Mouse (Mus musculus): Measurements from ENCODE around the gene Map2k6.

Map2k6 gene

DNA sequence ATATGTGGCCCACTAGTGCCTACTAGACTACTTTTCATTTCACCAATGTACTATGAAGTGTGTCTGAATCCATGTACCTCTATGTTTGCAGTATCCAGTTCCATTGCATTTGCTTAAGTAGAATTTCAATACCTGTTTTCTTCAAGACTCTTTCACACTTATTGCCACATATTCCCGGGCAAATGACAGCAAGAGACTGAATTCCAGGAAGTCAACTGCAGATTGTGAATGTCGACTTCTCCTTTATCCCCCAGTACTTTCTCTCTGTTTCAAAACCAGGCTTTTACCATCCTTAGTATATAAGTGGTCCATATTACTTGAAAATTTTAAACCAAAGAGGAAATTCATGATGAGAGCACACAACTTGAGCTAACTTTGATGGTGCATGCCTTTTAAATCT, 4.7 kb downstream of the Map2k6 start:
- no peak for DNase-seq (ENCODE audit: low spot score in 2 of 2)

DNA sequence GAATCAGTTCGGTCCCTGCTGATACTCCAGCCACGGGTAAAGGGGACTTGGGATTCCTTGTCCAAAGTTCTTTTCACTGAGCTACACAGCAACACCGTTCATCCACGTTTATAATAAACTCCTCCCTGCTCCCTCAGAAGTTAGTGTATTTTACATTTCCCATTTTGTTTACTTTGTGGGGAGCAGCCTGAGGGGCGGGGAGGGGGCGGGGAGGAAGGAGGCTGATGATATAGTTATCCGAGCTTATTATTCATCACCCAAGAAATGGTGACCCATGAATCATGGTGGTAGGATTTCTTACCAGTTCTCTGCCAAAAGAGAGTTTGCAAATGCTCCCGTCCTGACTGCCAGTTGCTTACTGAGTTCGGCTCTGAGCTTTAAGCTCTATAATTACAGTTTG, 6.7 kb downstream of the Map2k6 start:
- DNase-seq (ENCODE audit: low spot score in 2 of 2): no peak

DNA sequence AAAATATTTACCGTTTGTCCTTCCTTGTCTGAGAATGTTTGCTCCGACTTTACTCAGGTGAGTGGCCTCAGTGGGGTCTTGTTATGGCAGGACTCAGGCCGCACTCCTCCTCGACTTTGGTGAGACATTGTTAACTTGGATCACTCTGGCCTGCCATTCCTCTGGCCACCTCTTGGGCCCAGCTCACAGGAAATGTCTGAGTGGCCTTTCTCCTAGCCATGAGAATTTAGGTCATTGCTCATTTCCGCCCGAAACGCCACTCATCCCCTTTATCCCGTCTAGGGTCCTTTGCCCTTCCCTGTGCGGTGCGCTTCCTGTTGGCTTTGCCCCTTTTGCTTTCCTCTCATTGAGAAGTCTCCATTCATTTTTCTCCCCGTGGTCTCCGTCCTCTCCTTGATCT, 10.2 kb downstream of the Map2k6 start:
- no peak for DNase-seq (ENCODE audit: low spot score in 2 of 2)

DNA sequence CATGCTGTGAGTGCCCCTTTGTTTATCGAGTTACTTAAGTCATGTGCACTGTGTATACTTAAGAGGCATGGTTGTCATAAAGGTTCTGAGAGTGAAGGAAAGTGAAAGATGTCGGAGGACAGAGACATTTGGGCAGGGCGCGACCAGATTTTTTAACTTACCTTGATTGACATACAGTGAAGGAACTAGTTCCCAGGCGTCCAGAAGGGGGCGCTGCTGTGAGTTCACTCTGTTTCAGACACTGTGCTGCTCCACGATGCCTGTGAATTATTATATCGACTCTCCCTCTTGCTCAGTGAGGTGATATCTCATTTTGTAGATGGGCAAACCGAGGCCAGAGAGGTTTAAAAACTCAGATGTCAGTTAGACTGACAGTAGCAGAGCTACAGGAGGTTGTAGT, 10.9 kb downstream of the Map2k6 start:
- DNase-seq (ENCODE audit: low spot score in 2 of 2): peak; percentile 29 to 58

DNA sequence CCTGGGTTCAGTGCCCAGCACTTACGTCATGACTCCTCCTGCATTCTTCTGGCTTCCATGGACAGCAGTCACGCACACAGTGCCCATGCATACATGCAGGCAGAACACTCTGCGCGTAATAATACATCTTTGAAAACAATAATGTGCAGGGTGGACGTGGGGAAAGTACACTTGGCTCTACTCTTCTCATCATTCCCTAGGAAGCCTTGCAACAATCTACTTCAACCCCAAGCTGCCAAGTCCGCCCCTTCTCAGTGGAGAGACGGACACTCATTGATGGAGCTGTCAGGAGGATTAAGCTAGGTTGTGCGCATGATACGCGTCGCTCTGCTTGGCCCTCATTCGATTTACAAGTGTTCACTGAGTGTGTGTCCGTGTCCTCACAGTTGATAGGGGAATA, 12.7 kb downstream of the Map2k6 start:
- no peak for DNase-seq (ENCODE audit: low spot score in 2 of 2)

DNA sequence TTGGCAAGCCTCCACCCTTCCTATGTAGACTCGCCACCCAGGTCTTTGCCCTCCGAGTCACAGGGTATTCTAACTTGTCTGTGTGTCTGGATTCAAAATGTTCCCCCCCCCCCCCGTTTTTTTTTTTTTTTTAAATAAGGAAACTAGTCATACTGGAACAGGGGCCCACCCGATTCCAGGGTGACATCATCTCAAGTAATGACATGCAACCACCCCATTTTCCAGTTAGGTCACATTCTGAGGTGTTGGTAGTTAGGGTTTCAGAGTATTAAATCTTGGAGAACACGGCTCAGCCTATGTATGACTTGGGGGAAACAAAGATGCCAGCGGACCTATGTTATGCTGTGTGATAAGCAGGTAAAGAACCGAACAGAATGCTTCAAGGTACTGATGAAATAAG, 15.3 kb downstream of the Map2k6 start:
- DNase-seq (ENCODE audit: low spot score in 2 of 2): no peak

DNA sequence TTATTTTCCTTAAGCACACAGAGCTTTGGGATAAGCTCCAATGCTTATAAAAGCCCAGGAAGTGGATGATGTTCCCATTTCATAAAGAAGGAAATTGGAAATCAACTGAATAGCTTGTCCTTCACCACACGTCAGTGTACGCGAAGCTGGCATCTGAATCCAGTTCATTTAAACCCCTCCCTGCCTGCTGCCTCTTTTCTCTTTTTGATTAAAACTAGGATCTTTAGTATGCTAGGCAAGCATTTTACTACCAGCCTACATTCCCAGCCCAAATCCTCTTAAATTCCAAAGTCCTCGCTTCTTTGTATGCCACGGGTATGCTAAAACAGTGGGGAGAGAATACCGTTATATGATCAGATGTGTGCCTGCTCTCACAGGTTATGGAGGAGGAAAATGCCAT, 17.8 kb downstream of the Map2k6 start:
- DNase-seq (ENCODE audit: low spot score in 2 of 2): no peak

DNA sequence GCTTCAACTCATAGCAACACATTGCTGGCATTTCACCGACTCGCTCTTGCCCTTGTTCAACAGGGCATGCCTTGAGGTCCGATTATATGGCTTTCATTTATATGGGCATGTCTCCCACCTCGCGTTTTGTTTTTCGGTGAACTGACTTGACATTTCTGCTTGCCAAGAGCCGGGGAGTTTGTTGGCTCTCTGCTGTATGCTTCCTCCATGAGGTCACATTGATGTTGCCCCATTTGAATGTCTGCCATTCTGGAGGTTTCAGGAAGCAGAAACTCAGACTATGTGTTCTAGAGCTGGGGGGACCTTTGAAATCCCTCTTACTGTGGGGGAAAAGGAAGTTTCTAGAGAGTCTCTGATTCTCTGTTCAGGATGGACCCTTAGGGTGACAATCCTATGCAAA, 21.5 kb downstream of the Map2k6 start:
- no peak for DNase-seq (ENCODE audit: low spot score in 2 of 2)

DNA sequence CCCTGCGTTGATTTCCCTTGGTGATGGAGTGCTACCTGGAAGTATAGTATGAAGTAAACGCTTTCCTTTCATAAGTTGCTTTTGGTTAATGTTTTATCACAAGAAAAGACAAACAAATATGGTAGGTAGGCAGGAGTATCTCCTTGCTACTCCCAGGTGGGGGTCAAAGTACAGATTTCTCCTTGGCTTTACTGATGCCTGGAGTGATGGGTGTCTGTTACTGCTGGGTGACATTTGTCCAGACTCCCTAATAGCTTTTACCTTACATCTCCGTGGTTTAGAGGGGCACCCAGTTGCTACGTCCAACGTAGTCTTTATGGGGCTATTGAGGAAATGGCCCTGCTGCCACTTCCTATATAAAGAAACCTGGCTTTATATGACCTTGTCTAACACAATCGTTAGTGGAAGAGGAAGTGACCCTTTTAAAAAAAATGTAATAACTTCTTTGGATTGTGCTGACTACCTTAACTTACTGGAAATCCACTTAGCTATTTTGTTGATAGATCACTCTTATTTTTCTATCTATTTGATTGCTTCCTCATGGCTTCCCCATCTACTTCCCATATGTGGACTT, 27.7 kb downstream of the Map2k6 start:
- no peak for DNase-seq (ENCODE audit: low spot score in 2 of 2)

DNA sequence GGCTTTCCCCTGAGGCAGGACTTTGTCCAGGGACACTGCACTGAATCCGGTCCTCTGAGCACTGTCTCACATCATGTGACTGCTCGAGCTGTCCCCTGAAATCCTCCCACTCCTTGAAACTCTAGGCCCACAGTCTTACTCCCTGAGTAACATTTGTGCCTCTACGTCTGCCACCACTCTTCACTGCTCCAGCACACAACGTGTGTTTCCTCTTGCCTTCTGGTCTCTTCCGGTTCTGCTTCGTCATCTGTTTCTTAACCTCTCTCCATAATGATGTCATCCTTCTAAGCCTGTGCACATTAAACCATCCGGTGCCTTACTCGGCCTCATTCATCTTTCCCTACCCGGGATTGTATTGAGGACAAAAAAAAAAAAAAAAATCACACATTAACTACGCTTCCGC, 28.2 kb downstream of the Map2k6 start:
- no peak for DNase-seq (ENCODE audit: low spot score in 2 of 2)

DNA sequence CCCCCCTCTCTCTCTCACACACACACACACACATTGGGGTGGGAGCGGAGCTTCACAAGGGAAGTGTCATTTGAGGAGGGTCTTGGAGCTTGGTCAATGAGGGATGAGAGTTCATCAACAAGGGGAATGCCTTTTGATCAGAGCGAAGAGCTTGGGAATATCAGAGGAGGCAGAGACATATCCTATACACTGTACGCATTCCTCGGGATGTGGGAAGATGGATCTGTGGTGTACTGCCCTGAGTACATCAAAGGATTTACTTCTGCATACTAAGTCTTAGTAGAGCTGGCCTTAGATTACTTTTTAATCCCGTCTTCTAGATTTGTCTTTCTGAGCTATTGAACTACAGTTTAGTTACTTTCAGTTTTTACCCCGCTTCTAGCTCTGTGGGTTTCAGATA, 30.1 kb downstream of the Map2k6 start:
- no peak for DNase-seq (ENCODE audit: low spot score in 2 of 2)

DNA sequence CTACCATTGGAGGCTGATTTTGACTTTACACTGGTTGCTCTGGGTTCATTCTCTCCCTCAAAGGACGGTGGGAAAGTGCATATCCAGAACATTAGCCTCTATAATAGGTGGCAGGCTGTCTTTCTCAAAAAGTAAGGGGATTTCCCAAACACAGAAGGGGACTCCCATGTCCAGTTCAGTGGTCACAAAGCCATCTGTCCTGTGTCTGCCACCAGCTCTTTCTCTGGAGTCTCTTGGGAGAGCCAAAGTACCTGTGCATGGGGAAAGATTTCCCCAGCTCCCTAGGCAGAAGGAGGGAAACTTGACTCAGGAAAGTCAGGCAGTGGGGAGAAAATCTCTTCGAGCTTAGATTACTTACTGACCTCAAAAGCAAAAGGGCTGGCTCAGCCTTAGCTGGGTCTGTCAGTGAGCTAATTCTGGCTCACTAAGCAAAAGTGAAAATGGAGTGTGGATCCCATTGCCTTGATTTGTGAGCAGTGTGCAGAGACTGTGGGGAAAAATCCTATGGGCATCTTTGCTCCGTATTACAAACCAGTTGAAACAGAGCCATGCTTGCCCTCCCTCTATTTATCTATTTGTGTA, 31.0 kb downstream of the Map2k6 start:
- DNase-seq (ENCODE audit: low spot score in 2 of 2): no peak

DNA sequence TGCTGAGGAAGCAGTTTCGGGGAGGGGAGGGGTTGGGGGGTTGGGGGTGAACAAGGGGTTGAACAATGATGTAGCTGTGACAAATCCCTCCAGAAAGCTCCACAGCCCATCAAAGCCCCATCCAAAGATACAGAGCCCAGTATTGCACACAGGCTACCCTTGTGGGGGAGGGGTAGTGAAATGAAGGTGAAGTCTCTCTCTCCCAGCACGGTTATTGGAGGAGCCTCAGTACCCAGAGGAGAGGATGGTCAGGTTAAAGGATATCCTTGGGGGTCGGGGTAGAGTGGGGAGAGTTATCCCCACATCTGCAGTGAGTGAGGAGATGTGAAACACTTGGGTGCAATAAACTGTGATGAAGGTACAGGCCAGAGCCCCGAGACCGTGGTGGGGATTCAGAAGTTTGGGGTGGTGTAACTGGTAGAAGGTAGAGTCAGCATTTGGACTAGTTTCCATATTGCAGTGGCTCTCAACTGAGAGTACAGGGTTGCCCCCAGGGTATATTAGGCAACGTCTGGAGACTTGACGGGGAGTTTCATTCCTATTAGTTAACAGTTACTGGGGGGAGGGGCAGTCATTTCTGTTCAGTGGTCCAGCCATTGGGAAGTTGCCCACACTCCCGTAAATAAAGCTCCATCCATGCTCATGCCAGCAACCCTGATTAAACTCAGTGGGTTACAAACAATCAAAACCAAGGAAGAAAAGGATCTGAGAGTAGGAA, 37.1 kb downstream of the Map2k6 start:
- DNase-seq (ENCODE audit: low spot score in 2 of 2): no peak

DNA sequence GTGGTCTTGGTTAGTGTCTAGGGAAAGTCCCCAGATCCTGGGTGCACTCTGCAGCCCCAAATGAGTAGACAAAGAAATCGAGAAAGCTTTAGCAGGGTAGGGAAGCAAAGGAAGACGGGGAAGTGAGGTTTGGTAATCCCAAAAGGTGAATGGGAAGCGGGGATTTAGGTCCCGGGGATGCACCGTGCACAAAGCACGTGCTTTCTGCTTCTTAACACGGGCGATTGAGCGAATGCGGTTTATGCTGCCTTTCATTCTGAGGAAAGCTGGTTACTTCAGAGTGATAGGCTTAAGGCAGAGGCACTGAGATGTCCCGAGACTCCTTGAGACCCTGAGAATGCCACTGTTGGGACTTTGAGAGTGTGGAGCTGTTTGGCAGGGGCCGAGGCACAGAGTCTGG, 38.1 kb downstream of the Map2k6 start:
- DNase-seq (ENCODE audit: low spot score in 2 of 2): no peak

DNA sequence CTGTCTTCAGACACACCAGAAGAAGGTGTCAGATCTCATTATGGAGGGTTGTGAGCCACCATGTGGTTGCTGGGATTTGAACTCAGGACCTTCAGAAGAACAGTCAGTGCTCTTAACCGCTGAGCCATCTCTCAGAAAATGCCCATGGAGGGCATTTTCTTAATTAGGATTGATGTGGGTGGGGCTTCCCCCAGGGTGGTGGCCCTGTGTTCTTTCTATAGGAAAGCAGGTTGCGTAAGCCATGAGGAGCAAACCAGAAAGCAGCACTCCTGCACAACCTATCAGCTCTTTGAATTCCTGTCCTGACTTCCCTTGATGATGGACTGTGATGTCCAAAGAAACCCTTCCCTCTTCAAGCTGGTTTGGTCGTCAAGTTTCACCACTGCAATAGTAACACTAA, 39.2 kb downstream of the Map2k6 start:
- DNase-seq (ENCODE audit: low spot score in 2 of 2): no peak

DNA sequence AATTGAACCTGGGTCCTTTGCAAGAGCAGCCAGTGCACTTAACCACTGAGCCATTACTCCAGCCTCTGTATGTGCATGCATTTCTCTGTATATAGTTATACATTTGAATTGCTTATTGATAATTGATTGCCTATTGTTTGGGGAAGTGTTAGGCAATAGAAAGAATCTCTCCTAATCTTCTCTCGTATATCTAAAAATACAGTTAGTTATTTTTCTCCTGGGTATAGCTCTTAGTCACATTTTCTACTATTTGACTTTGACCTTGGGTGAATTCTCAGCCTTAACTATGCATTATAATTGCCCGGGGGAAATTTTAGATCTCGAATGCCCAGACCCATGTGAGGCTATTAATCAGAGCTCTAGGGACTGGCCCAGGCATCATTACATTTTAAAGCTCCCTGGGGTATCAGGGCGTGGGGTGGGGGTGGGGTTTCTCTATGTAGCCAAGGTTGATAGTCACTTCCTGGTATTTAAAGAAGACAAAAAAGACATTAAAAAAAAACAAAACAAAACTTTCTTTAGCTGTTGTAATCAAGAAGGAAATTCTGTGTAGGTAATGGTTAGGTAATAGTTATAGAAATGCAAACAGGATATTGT, 39.9 kb downstream of the Map2k6 start:
- DNase-seq (ENCODE audit: low spot score in 2 of 2): no peak

DNA sequence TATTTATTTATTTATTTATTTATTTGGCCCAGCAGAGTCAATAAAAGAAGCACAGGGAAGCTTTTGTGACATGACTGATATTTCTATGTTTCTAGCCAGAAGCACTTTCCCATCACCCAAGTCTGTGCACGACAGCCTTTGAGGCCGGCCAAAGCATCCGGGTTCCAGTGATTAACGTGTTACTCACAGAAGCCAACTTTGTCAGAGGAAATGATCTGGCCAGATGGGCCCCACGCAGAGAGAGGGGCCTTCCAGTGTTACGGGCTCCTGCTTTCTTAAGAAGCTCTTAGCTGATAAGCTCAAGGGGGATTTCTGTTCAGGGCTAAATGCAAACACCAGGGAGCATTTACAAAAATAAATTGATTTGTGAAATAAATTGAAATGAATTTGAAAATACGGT, 40.4 kb downstream of the Map2k6 start:
- no peak for DNase-seq (ENCODE audit: low spot score in 2 of 2)

DNA sequence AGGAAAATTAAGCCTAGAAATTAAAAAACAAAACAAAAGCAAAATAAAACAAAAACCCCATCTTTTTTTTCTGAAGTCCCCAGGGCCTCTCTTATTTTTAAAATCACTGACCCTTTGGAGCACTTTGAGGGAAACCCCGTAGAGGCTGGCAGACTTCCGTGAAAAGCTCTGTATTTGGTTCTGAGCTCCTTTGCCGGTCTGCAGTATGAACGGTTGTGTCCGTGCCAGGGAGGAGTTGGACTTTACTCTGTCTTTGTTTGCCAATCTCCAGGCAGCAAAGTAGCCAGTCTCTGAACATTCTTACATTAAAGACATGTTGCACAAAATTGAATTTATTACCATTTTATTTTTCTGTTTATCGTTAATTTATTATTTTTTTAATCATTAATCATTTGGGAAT, 45.7 kb downstream of the Map2k6 start:
- no peak for DNase-seq (ENCODE audit: low spot score in 2 of 2)

DNA sequence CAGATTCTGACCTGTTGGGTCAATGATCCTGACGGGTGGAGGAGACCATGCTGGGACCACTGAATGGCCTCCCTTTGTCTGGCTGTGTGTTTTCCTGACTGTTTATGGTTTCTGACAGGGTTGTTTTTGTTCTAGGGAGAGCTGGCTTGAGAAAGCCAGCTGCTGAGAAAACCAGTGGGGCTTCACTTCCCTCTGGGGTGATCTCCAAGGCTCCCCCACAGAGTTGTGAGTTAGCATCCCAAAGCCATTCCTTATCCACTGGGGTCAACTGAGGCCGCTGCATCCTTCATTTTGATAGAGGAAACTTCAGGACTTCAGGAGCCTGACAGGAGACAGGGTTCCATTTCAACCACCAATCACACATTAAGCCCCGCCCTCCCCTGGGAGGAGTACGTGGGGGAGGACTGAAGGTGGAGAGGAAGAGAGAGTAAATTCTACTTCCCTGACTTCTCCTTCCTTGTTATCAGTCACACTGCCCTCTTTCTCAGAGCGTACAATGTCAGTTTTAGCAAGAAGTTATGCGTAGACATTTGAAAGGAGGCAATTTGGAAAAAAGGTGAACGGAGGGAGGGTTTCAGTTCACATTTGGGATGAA, 49.3 kb downstream of the Map2k6 start:
- DNase-seq (ENCODE audit: low spot score in 2 of 2): peak; percentile 26 to 42

DNA sequence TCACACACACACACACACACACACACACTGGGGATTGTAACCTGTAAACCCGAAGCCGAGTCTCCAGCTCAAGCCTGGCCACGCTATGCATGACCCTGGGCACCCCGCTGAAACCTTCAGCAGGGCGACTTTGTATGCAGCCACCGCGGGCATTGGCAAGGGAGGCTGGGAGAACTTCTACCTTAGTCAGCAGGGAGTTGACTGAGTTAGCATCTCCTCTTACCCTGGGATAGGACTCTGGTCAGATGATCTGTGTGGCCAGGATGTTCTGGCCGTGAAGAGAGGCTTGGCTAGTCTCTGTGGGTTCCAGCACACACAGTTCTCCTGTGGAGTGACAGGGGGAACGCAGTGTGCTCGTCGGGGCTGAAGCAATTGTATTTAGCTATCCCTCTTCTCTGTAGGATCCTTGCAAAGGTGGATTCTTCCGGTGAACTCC, 49.8 kb downstream of the Map2k6 start:
- no peak for DNase-seq (ENCODE audit: low spot score in 2 of 2)

DNA sequence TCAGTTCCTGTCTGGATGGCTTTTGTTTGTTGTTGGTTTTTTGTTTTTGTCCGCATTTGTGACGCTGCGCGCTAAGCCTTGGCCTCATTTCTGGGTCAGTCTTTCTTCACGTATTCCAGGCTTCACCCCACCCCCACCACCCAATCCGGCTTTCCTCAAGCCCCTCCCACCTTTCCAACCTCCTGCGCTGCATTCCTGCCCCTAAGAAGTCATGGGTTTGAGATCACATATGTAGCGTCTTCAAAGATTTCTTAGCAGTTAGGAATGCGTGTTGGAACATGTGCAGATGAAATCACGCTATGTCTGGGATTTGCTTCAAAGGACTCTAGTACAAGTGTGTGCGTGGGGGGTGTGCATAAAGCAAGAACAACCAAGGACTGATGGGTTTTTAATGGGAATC, 50.3 kb downstream of the Map2k6 start:
- DNase-seq (ENCODE audit: low spot score in 2 of 2): no peak

DNA sequence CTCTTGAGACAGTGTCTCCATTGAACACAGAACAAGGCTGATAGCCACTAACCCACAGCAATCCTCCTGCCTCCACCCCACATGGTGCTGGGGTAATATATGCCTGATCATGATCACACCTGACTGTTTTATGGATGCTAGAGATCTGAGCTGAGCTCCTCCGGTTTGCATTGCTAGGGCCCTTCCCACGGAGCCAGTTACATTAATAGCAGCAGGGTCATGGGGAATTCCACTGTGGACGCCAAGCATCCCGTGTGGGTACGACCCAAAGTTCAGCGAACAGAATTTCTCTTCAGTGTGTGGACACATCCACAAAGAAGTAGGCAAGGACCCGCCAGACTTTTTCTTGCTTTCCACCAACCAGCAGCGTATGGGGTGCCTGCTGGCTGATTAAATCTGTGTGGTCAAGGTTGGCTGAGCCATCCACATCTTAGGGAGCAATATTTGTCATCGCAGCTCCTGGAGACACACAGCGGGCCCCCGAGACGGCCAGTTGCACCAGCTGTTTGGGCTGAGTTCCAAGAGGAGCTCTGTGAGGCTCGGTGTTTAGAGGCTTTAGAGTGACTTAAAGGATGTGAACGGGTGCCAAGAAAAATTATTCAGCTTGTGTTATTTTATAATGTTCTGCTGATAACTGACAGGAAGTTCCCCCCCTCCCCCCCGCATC, 51.3 kb downstream of the Map2k6 start:
- DNase-seq (ENCODE audit: low spot score in 2 of 2): no peak
